Mouse (Mus musculus) brain, embryonic 14.5 days (tissue): ENCODE measurements around the gene Kdelc2.

ENCODE experiments used
- CTCF ChIP-seq: fragments of 200-500 bp; IDR thresholded peaks from 2 replicates; pipeline ENCODE4 v1.5.1; 2012; ENCODE audit warnings: inconsistent platforms, mild to moderate bottlenecking, moderate library complexity, borderline replicate concordance; ENCODE audit not compliant: insufficient read depth, insufficient read length; ENCODE audit errors: extremely low read depth
- POLR2A ChIP-seq: fragments of 200-500 bp; IDR thresholded peaks from 2 replicates; pipeline ENCODE4 v1.6.1; 2012; ENCODE audit warnings: mild to moderate bottlenecking, inconsistent platforms, borderline replicate concordance; ENCODE audit not compliant: poor library complexity, insufficient read depth, insufficient read length, severe bottlenecking; ENCODE audit errors: extremely low read depth

DNA sequence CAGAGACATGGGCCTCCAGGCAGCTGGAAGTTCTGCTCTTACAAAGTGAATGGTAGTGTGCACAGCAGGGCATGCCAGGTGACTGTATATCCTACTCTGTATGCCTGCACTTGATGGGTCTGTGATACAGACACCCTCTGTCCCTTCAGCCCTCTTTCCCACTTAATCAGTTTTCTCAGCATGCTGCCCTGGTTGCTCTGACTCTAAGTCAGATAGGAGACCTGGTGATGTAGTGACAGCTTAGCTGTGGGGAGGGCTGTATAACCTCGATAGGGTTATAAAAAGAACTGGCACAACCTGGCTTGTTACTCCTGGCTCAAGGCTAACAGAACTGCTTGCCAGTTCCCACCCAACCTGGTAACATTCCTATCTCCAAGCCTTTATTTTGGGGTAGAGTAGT is 34.6 kb upstream of the Kdelc2 start:
- TF ChIP-seq POLR2A (no peak), CTCF (no peak)
